Mouse (Mus musculus) lung, postnatal 0 days (tissue): Measurements from ENCODE around the gene Iqgap1.

Experiments used
- CTCF ChIP-seq: IDR thresholded peaks from 2 replicates; pipeline ENCODE4 v1.5.1; 2016; ENCODE audit warnings: antibody characterized with exemption, mild to moderate bottlenecking
- EP300 ChIP-seq: IDR thresholded peaks from 2 replicates; pipeline ENCODE4 v1.6.1; 2016; ENCODE audit warnings: antibody characterized with exemption, mild to moderate bottlenecking, control low read depth

- TF ChIP-seq CTCF (no peak; the same call in 1 of the 2 replicates), EP300 (peak; percentile 81)
Measured at GRCm38 (mm10) chr7:80823875-80824682, 1.7 kb downstream of the Iqgap1 start.
